Mouse (Mus musculus): Measurements from ENCODE around the gene Gramd1b. TPM values are rescaled to one million over a fixed set of nuclear protein-coding genes. Genes with fewer than 3 reads are reported as not detected.

Gramd1b gene
- polyA plus RNA-seq, 1 experiment from 2014 or later, result 19.5 TPM

DNA sequence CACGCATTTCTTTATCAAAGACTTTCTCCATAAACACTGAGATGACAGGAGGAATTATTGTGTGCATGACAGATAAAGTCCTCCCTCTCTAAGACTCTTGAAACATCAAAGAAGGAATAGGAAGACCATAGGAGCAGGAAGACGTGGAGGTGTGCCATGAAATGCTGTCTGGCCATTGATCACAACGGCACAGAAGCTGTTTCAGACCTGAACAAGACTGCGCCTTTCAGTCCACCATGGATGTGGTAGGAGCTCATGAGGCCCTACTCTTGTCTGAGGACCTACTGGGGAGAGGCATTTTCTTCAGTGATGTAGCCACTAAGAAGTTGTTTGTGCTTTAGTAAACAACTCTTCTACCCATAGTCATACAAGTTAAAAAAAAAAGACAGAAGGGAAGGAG lies 238.7 kb downstream of the Gramd1b start:
- WGBS, result 87% methylated on average over 4 of the region's 4 CpGs
- ATAC-seq, result no peak
- Histone ChIP-seq H3K4me1 (replicated peaks; ENCODE audit: control insufficient read depth, insufficient read depth, low read length) (no peaks in the 10 kb centered on the region), H3K9me3 (ENCODE audit: control insufficient read depth, low read length) (no peaks in the 10 kb centered on the region), H3K36me3 (ENCODE audit: control insufficient read depth, insufficient read depth) (peaks cover 12% of the 10 kb centered on the region), H3K27me3 (replicated peaks; ENCODE audit: control insufficient read depth, insufficient read depth, low read length) (no peaks in the 10 kb centered on the region), H3K27ac (ENCODE audit: low read length) (no peak overlapping the region), H3K4me2 (ENCODE audit: low read length) (no peak overlapping the region), H3K9ac (replicated peaks; ENCODE audit: low read depth, low read length) (no peak overlapping the region), H3K4me3 (replicated peaks; ENCODE audit: low read length) (no peak overlapping the region)

DNA sequence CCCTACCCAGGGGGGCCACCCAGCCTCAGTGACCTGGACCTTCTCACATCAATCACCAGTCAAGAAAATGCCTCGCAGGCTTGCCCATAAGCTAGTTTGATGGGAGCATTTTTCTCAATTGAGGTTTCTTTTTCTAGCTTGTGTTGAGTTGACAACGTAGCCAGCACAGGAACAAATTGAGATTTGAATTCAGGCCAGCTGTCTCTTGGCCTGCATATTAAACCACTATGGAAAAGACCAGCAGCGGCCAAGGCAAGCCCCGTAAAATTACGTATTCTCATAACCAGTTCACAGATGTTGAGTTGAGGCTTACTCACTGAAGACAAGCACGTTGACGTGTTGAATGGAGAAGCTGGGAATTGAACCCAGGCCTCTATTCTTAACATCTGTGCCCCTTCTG lies 248.2 kb downstream of the Gramd1b start:
- no peak overlapping the region for H3K27ac ChIP-seq (ENCODE audit: low read length)
- H3K4me1 ChIP-seq (replicated peaks; ENCODE audit: control insufficient read depth, insufficient read depth, low read length), result no peaks in the 10 kb centered on the region
- H3K36me3 ChIP-seq (ENCODE audit: control insufficient read depth, insufficient read depth), result peaks cover 9% of the 10 kb centered on the region
- H3K27me3 ChIP-seq (replicated peaks; ENCODE audit: control insufficient read depth, insufficient read depth, low read length), result no peaks in the 10 kb centered on the region
- no peak overlapping the region for H3K4me3 ChIP-seq (replicated peaks; ENCODE audit: low read length)
- no peaks in the 10 kb centered on the region for H3K9me3 ChIP-seq (ENCODE audit: control insufficient read depth, low read length)
- WGBS, result 72% methylated on average over 7 of the region's 7 CpGs
- H3K4me2 ChIP-seq (ENCODE audit: low read length), result no peak overlapping the region
- no peak for ATAC-seq
- no peak overlapping the region for H3K9ac ChIP-seq (replicated peaks; ENCODE audit: low read depth, low read length)

DNA sequence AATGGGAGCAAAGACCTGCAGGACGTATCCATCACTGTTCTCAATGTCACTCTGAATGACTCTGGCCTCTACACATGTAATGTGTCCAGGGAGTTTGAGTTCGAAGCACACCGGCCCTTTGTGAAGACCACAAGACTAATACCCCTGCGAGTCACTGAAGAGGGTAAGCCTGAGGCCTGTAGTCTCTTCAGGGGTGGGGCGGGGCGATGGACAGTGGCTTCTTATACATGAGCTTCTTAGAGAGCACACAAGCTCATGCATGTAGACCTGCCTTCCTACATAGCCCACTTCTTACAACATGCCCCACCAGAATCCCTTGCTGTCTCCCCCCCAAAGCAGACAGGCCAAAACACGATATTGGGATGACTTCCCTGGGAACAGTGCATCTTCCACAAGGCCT lies 251.7 kb downstream of the Gramd1b start:
- H3K9me3 ChIP-seq (ENCODE audit: control insufficient read depth, low read length), result no peaks in the 10 kb centered on the region
- ATAC-seq, result no peak
- no peaks in the 10 kb centered on the region for H3K27me3 ChIP-seq (replicated peaks; ENCODE audit: control insufficient read depth, insufficient read depth, low read length)
- no peak overlapping the region for H3K4me3 ChIP-seq (replicated peaks; ENCODE audit: low read length)
- peaks cover 13% of the 10 kb centered on the region; the same call in 1 of the 2 replicates for H3K36me3 ChIP-seq (ENCODE audit: control insufficient read depth, insufficient read depth)
- H3K4me1 ChIP-seq (replicated peaks; ENCODE audit: control insufficient read depth, insufficient read depth, low read length), result no peaks in the 10 kb centered on the region
- H3K27ac ChIP-seq (ENCODE audit: low read length), result no peak overlapping the region
- no peak overlapping the region for H3K4me2 ChIP-seq (ENCODE audit: low read length)
- 93% methylated on average over 7 of the region's 7 CpGs for WGBS
- no peak overlapping the region for H3K9ac ChIP-seq (replicated peaks; ENCODE audit: low read depth, low read length)

DNA sequence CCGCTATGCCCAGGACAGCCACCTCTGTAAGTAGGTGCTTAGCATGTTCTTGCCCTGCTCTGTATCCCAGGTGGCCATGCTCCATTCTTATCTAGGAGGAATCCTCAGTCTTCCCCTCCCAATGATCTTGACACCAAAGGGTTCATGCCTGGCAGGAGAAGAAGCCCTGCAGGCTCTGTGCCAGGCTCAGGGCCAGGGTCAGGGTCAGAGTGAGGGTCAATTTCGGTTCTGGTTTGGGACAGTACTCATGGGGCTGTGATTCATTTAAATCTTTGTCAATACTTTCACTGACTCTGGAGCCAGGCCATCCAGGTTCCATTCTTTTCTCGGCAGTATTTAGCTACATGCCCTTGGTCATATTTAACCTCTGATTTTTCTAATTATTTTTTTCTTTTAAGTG lies 253.5 kb downstream of the Gramd1b start:
- Histone ChIP-seq H3K4me3 (replicated peaks; ENCODE audit: low read length) (no peak overlapping the region), H3K27ac (ENCODE audit: low read length) (no peak overlapping the region), H3K27me3 (replicated peaks; ENCODE audit: control insufficient read depth, insufficient read depth, low read length) (no peaks in the 10 kb centered on the region), H3K9ac (replicated peaks; ENCODE audit: low read depth, low read length) (no peak overlapping the region), H3K9me3 (ENCODE audit: control insufficient read depth, low read length) (no peaks in the 10 kb centered on the region), H3K4me1 (replicated peaks; ENCODE audit: control insufficient read depth, insufficient read depth, low read length) (peaks cover 13% of the 10 kb centered on the region), H3K4me2 (ENCODE audit: low read length) (no peak overlapping the region), H3K36me3 (ENCODE audit: control insufficient read depth, insufficient read depth) (peaks cover 11% of the 10 kb centered on the region; the same call in 1 of the 2 replicates)
- WGBS, result 83% methylated on average over 3 of the region's 3 CpGs
- no peak for ATAC-seq

DNA sequence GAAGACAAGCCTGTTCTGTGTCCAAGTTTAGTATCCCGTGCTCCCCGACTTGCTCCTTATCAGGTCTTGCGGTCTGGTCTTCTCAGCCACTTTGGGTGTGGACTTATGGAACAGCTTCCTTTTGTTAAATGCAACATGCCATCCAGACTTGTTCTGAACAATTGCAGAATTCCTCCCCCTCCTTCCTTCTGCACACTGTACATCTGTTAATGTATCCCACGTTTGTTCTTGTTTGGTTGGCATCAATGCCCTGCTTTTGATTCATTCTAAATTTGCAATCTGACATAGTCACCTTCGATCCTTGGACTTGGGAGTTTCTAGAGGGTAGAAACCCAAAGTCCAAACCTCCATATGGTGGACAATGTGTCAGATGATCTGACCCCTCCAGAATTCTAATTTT lies 255.3 kb downstream of the Gramd1b start:
- Histone ChIP-seq H3K27me3 (replicated peaks; ENCODE audit: control insufficient read depth, insufficient read depth, low read length) (no peaks in the 10 kb centered on the region), H3K27ac (ENCODE audit: low read length) (no peak overlapping the region), H3K4me3 (replicated peaks; ENCODE audit: low read length) (no peak overlapping the region), H3K9ac (replicated peaks; ENCODE audit: low read depth, low read length) (no peak overlapping the region), H3K4me1 (replicated peaks; ENCODE audit: control insufficient read depth, insufficient read depth, low read length) (peaks cover 29% of the 10 kb centered on the region), H3K4me2 (ENCODE audit: low read length) (no peak overlapping the region), H3K9me3 (ENCODE audit: control insufficient read depth, low read length) (no peaks in the 10 kb centered on the region), H3K36me3 (ENCODE audit: control insufficient read depth, insufficient read depth) (peaks cover 9% of the 10 kb centered on the region; the same call in 1 of the 2 replicates)
- 90% methylated on average over 5 of the region's 5 CpGs for WGBS
- no peak for ATAC-seq

DNA sequence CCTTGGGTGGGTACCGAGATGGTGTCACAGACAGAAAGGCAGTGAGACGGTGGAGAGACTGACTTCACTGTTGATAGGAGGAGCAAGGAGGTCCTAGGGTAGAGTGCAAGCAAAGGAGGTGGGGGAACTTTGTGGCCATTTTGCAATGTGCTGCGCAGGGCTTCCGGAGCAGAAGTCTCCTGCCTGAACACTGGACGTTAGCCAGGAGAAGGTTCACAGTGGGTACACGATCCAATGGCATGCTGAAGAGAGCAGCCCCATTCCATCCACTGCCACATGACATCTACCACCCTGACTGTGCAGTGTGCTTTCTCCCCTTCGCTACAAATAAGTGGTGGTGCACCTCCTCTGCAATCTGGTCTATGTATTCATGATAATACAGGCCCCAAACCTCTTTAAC lies 258.4 kb downstream of the Gramd1b start:
- H3K9me3 ChIP-seq (ENCODE audit: control insufficient read depth, low read length), result no peaks in the 10 kb centered on the region
- peak overlapping the region; percentile 33 for H3K4me2 ChIP-seq (ENCODE audit: low read length)
- H3K9ac ChIP-seq (replicated peaks; ENCODE audit: low read depth, low read length), result no peak overlapping the region
- no peak overlapping the region for H3K4me3 ChIP-seq (replicated peaks; ENCODE audit: low read length)
- H3K36me3 ChIP-seq (ENCODE audit: control insufficient read depth, insufficient read depth), result peaks cover 7% of the 10 kb centered on the region; the same call in 1 of the 2 replicates
- no peaks in the 10 kb centered on the region for H3K27me3 ChIP-seq (replicated peaks; ENCODE audit: control insufficient read depth, insufficient read depth, low read length)
- WGBS, result 84% methylated on average over 7 of the region's 7 CpGs
- no peak for ATAC-seq
- H3K4me1 ChIP-seq (replicated peaks; ENCODE audit: control insufficient read depth, insufficient read depth, low read length), result peaks cover 41% of the 10 kb centered on the region
- H3K27ac ChIP-seq (ENCODE audit: low read length), result no peak overlapping the region

DNA sequence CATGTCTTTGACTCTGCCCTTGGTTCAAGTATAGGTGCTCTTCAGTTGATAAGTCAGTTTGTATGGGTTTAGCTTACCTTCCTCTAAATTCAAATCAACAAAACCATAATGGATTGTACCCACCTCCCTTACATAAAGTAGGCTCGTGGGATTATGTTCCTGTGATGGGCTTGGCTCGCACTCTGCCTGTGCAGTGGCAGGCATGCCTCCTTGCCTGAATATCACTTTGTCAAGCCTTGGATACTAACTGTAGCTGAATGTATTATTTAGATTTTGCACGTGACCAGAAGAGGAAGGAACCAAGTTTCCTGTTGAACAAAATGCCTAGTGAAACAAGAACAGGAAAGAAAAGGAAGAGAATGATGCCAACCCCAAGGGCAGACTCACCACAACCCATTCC lies 260.1 kb downstream of the Gramd1b start:
- Histone ChIP-seq H3K9ac (replicated peaks; ENCODE audit: low read depth, low read length) (no peak overlapping the region), H3K4me1 (replicated peaks; ENCODE audit: control insufficient read depth, insufficient read depth, low read length) (peaks cover 42% of the 10 kb centered on the region), H3K4me3 (replicated peaks; ENCODE audit: low read length) (peak overlapping the region; percentile 59), H3K27me3 (replicated peaks; ENCODE audit: control insufficient read depth, insufficient read depth, low read length) (no peaks in the 10 kb centered on the region), H3K9me3 (ENCODE audit: control insufficient read depth, low read length) (no peaks in the 10 kb centered on the region), H3K27ac (ENCODE audit: low read length) (no peak overlapping the region), H3K36me3 (ENCODE audit: control insufficient read depth, insufficient read depth) (no peaks in the 10 kb centered on the region), H3K4me2 (ENCODE audit: low read length) (peak overlapping the region; percentile 68)
- ATAC-seq, result no peak
- WGBS, result 57% methylated on average over 3 of the region's 3 CpGs

DNA sequence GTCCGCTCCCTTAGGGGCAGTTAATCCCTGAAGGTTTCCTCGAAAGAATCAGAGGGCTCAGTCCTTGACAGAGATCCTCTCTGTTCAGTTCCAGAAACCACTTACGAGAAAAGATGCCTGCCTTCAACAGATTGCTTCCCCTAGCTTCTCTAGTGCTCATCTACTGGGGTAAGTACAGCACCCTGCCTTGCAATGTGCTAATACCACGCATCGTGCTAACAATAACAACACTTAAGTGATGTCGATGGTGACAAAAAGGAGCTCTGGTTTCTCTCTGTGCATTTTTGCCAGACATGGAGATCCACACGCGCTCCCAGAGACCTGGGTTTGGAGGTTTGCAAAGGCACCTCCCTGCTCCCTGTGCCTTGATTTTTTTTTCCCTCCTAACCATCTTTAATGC lies 261.3 kb downstream of the Gramd1b start:
- H3K36me3 ChIP-seq (ENCODE audit: control insufficient read depth, insufficient read depth), result no peaks in the 10 kb centered on the region
- peak overlapping the region; percentile 68 for H3K4me2 ChIP-seq (ENCODE audit: low read length)
- peak overlapping the region; percentile 74 for H3K9ac ChIP-seq (replicated peaks; ENCODE audit: low read depth, low read length)
- peaks cover 42% of the 10 kb centered on the region for H3K4me1 ChIP-seq (replicated peaks; ENCODE audit: control insufficient read depth, insufficient read depth, low read length)
- H3K27me3 ChIP-seq (replicated peaks; ENCODE audit: control insufficient read depth, insufficient read depth, low read length), result no peaks in the 10 kb centered on the region
- WGBS, result 10% methylated on average over 8 of the region's 8 CpGs
- H3K9me3 ChIP-seq (ENCODE audit: control insufficient read depth, low read length), result no peaks in the 10 kb centered on the region
- peak overlapping the region; percentile 58 for H3K27ac ChIP-seq (ENCODE audit: low read length)
- 0 out of 2 replicates have a peak, but pooled peaks have one; percentile 5 for ATAC-seq
- H3K4me3 ChIP-seq (replicated peaks; ENCODE audit: low read length), result peak overlapping the region; percentile 59

DNA sequence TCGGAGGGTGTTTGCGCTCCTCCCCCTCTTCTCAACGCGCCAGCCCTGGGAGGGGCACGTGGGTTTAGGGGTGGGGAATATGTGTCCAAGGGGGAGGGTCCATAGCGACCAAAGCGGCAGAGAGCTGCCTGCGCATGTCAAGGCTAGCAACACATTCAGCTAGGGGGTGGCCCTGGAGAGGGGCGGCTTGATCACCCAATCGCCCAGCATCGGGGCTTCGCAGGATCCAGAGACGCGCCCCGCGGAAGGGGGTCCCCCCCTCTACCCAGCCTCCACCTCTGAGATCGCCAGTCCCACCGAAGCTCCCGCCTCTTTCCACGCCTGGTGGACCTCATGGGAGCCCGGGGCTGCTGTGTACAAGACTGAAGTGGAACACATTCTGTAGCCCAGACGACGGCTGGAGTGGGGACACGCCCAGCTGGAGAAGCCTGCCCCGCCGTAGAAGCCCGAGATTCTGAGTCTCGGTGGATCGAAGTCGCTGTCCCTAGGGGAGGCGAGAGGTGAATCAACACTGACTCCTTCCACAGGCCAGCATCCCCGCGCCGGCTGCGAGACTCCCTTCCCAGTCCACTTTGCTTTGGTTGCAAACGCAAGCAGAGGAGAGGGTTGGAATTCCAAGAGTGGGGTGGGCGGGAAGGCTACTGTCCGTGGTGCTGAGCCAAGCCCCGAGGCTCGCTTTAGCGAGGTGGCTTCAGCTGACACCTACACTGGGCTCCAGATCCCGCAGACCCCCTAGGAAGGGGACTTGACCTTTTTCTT lies 261.9 kb downstream of the Gramd1b start, which contains the start of gene Scn3b:
Gene Scn3b (plus strand): TSS at position 115 of the 759 bp plus-strand sequence.
- Histone ChIP-seq H3K4me2 (ENCODE audit: low read length) (peak within 1 kb of the TSS; percentile 68), H3K36me3 (ENCODE audit: control insufficient read depth, insufficient read depth) (no peaks in the 10 kb centered on the region), H3K9me3 (ENCODE audit: control insufficient read depth, low read length) (no peaks in the 10 kb centered on the region), H3K27ac (ENCODE audit: low read length) (peak within 1 kb of the TSS; percentile 58), H3K9ac (replicated peaks; ENCODE audit: low read depth, low read length) (peak within 1 kb of the TSS; percentile 74), H3K27me3 (replicated peaks; ENCODE audit: control insufficient read depth, insufficient read depth, low read length) (no peaks in the 10 kb centered on the region), H3K4me3 (replicated peaks; ENCODE audit: low read length) (peak within 1 kb of the TSS; percentile 59), H3K4me1 (replicated peaks; ENCODE audit: control insufficient read depth, insufficient read depth, low read length) (peaks cover 42% of the 10 kb centered on the region)
- WGBS, result under 1% methylated on average over 41 of the region's 42 CpGs
- ATAC-seq, result peak; percentile 97
